Mouse (Mus musculus): ENCODE measurements around the gene Tfap2e. TPM values are rescaled to one million over a fixed set of nuclear protein-coding genes. Genes with fewer than 3 reads are reported as not detected.
A peak's percentile ranks its signal among the peaks of the same experiment; 100 is the strongest.

Tfap2e gene
- polyA plus RNA-seq, 1 experiment from 2014 or later, result 0.06 TPM

- Histone ChIP-seq H3K4me3 (replicated peaks) (peak overlapping the region; percentile 65), H3K9ac (replicated peaks) (peak overlapping the region; percentile 87), H3K36me3 (peaks cover 32% of the 10 kb centered on the region), H3K27me3 (replicated peaks) (no peaks in the 10 kb centered on the region), H3K9me3 (replicated peaks) (no peaks in the 10 kb centered on the region), H3K4me2 (peak overlapping the region; percentile 70), H3K27ac (replicated peaks) (0 out of 2 replicates have a peak overlapping the region, but pooled peaks have one; percentile 68), H3K4me1 (peaks cover 62% of the 10 kb centered on the region)
- no peak for ATAC-seq (ENCODE audit: low FRiP score)
- WGBS, result 74% methylated on average over 8 of the region's 8 CpGs
These were observed 15.0 kb upstream of the Tfap2e start for GRCm38 (mm10) chr4:126750863-126751555.

GRCm38 (mm10) chr4:126750046-126750683, 14.1 kb upstream of the Tfap2e start:
- WGBS, result 76% methylated on average over 26 of the region's 26 CpGs
- no peak for ATAC-seq (ENCODE audit: low FRiP score)
- H3K36me3 ChIP-seq, result peaks cover 39% of the 10 kb centered on the region
- no peaks in the 10 kb centered on the region for H3K27me3 ChIP-seq (replicated peaks)
- peak overlapping the region; percentile 8 for H3K4me3 ChIP-seq (replicated peaks)
- H3K4me2 ChIP-seq, result peak overlapping the region; percentile 70
- peaks cover 58% of the 10 kb centered on the region for H3K4me1 ChIP-seq
- H3K9me3 ChIP-seq (replicated peaks), result no peaks in the 10 kb centered on the region
- peak overlapping the region; percentile 29; the same call in 1 of the 2 replicates for H3K9ac ChIP-seq (replicated peaks)
- H3K27ac ChIP-seq (replicated peaks), result peak overlapping the region; percentile 68

GRCm38 (mm10) chr4:126749553-126749952, 13.5 kb upstream of the Tfap2e start:
- peaks cover 45% of the 10 kb centered on the region for H3K36me3 ChIP-seq
- no peaks in the 10 kb centered on the region for H3K9me3 ChIP-seq (replicated peaks)
- peak overlapping the region; percentile 29; the same call in 1 of the 2 replicates for H3K9ac ChIP-seq (replicated peaks)
- H3K4me3 ChIP-seq (replicated peaks), result peak overlapping the region; percentile 8
- ATAC-seq (ENCODE audit: low FRiP score), result no peak
- WGBS, result 80% methylated on average over 11 of the region's 11 CpGs
- peaks cover 52% of the 10 kb centered on the region for H3K4me1 ChIP-seq
- peaks cover 3% of the 10 kb centered on the region for H3K27me3 ChIP-seq (replicated peaks)
- no peak overlapping the region for H3K27ac ChIP-seq (replicated peaks)
- peak overlapping the region; percentile 70 for H3K4me2 ChIP-seq

- peaks cover 48% of the 10 kb centered on the region for H3K4me1 ChIP-seq
- H3K27me3 ChIP-seq (replicated peaks), result peaks cover 4% of the 10 kb centered on the region
- no peak overlapping the region; the same call in 1 of the 2 replicates for H3K4me3 ChIP-seq (replicated peaks)
- H3K27ac ChIP-seq (replicated peaks), result no peak overlapping the region
- peaks cover 57% of the 10 kb centered on the region for H3K36me3 ChIP-seq
- no peak for ATAC-seq (ENCODE audit: low FRiP score)
- 93% methylated on average over 8 of the region's 8 CpGs for WGBS
- peak overlapping the region; percentile 70 for H3K4me2 ChIP-seq
- H3K9me3 ChIP-seq (replicated peaks), result no peaks in the 10 kb centered on the region
- no peak overlapping the region for H3K9ac ChIP-seq (replicated peaks)
These were observed 12.3 kb upstream of the Tfap2e start for GRCm38 (mm10) chr4:126748381-126748780.

- peaks cover 57% of the 10 kb centered on the region for H3K36me3 ChIP-seq
- no peaks in the 10 kb centered on the region for H3K9me3 ChIP-seq (replicated peaks)
- H3K27me3 ChIP-seq (replicated peaks), result peaks cover 11% of the 10 kb centered on the region
- H3K9ac ChIP-seq (replicated peaks), result no peak overlapping the region
- 81% methylated on average over 10 of the region's 10 CpGs for WGBS
- no peak overlapping the region for H3K4me3 ChIP-seq (replicated peaks)
- no peak overlapping the region for H3K27ac ChIP-seq (replicated peaks)
- no peak overlapping the region for H3K4me2 ChIP-seq
- no peak for ATAC-seq (ENCODE audit: low FRiP score)
- peaks cover 42% of the 10 kb centered on the region for H3K4me1 ChIP-seq
These were observed 10.3 kb upstream of the Tfap2e start for GRCm38 (mm10) chr4:126746194-126746840.

- 31% methylated on average over 13 of the region's 13 CpGs for WGBS
- Histone ChIP-seq H3K9me3 (replicated peaks) (no peaks in the 10 kb centered on the region), H3K4me2 (no peak overlapping the region), H3K4me1 (peaks cover 39% of the 10 kb centered on the region), H3K36me3 (peaks cover 57% of the 10 kb centered on the region), H3K9ac (replicated peaks) (no peak overlapping the region), H3K27me3 (replicated peaks) (peaks cover 13% of the 10 kb centered on the region), H3K4me3 (replicated peaks) (no peak overlapping the region), H3K27ac (replicated peaks) (no peak overlapping the region)
- no peak for ATAC-seq (ENCODE audit: low FRiP score)
These were observed 9.6 kb upstream of the Tfap2e start for GRCm38 (mm10) chr4:126745506-126746193.

GRCm38 (mm10) chr4:126744831-126745230, 8.8 kb upstream of the Tfap2e start:
- Histone ChIP-seq H3K4me1 (peaks cover 30% of the 10 kb centered on the region), H3K9me3 (replicated peaks) (no peaks in the 10 kb centered on the region), H3K4me3 (replicated peaks) (no peak overlapping the region), H3K4me2 (no peak overlapping the region), H3K36me3 (peaks cover 54% of the 10 kb centered on the region), H3K27ac (replicated peaks) (no peak overlapping the region), H3K27me3 (replicated peaks) (peaks cover 15% of the 10 kb centered on the region), H3K9ac (replicated peaks) (no peak overlapping the region)
- WGBS, result 85% methylated on average over 14 of the region's 14 CpGs
- ATAC-seq (ENCODE audit: low FRiP score), result no peak

GRCm38 (mm10) chr4:126743713-126744112, 7.7 kb upstream of the Tfap2e start:
- whole genome bisulfite sequencing, result 11% methylated on average over 11 of the region's 11 CpGs
- Histone ChIP-seq H3K27ac (replicated peaks) (no peak overlapping the region), H3K9ac (replicated peaks) (no peak overlapping the region), H3K4me2 (no peak overlapping the region), H3K27me3 (replicated peaks) (peaks cover 25% of the 10 kb centered on the region), H3K4me1 (peaks cover 19% of the 10 kb centered on the region), H3K9me3 (replicated peaks) (no peaks in the 10 kb centered on the region), H3K36me3 (peaks cover 46% of the 10 kb centered on the region), H3K4me3 (replicated peaks) (no peak overlapping the region)
- no peak for ATAC-seq (ENCODE audit: low FRiP score)

- Histone ChIP-seq H3K4me1 (peaks cover 12% of the 10 kb centered on the region), H3K4me3 (replicated peaks) (no peak overlapping the region), H3K9ac (replicated peaks) (no peak overlapping the region), H3K27ac (replicated peaks) (no peak overlapping the region), H3K36me3 (peaks cover 39% of the 10 kb centered on the region), H3K27me3 (replicated peaks) (peaks cover 33% of the 10 kb centered on the region), H3K4me2 (no peak overlapping the region), H3K9me3 (replicated peaks) (no peaks in the 10 kb centered on the region)
- 66% methylated on average over 2 of the region's 2 CpGs for WGBS
- ATAC-seq (ENCODE audit: low FRiP score), result no peak
These were observed 6.9 kb upstream of the Tfap2e start for GRCm38 (mm10) chr4:126742976-126743375.

- no peak overlapping the region for H3K27ac ChIP-seq (replicated peaks)
- peak overlapping the region; percentile 32 for H3K4me2 ChIP-seq
- 7% methylated on average over 12 of the region's 12 CpGs for WGBS
- H3K9ac ChIP-seq (replicated peaks), result peak overlapping the region; percentile 28; the same call in 1 of the 2 replicates
- peaks cover 29% of the 10 kb centered on the region for H3K36me3 ChIP-seq
- 0 out of 2 replicates have a peak, but pooled peaks have one; percentile 67 for ATAC-seq (ENCODE audit: low FRiP score)
- no peak overlapping the region for H3K4me3 ChIP-seq (replicated peaks)
- peaks cover 7% of the 10 kb centered on the region for H3K4me1 ChIP-seq
- peaks cover 48% of the 10 kb centered on the region for H3K27me3 ChIP-seq (replicated peaks)
- no peaks in the 10 kb centered on the region for H3K9me3 ChIP-seq (replicated peaks)
These were observed 5.4 kb upstream of the Tfap2e start for GRCm38 (mm10) chr4:126741448-126741847.

GRCm38 (mm10) chr4:126739966-126740676, 4.1 kb upstream of the Tfap2e start:
- WGBS, result 24% methylated on average over 10 of the region's 10 CpGs
- no peak for ATAC-seq (ENCODE audit: low FRiP score)
- no peak overlapping the region for H3K4me2 ChIP-seq
- H3K27me3 ChIP-seq (replicated peaks), result peaks cover 61% of the 10 kb centered on the region
- H3K4me1 ChIP-seq, result peaks cover 20% of the 10 kb centered on the region
- H3K36me3 ChIP-seq, result peaks cover 18% of the 10 kb centered on the region
- no peak overlapping the region for H3K27ac ChIP-seq (replicated peaks)
- H3K4me3 ChIP-seq (replicated peaks), result no peak overlapping the region
- no peak overlapping the region for H3K9ac ChIP-seq (replicated peaks)
- no peaks in the 10 kb centered on the region for H3K9me3 ChIP-seq (replicated peaks)
